Mouse (Mus musculus): ENCODE measurements at regions not wholly inside any gene's neighbourhood (a gene's known extent, or its start where the extent isn't known, plus 50 kb on each side); places are given as distances from the start of the nearest gene placed in this dataset.

DNA sequence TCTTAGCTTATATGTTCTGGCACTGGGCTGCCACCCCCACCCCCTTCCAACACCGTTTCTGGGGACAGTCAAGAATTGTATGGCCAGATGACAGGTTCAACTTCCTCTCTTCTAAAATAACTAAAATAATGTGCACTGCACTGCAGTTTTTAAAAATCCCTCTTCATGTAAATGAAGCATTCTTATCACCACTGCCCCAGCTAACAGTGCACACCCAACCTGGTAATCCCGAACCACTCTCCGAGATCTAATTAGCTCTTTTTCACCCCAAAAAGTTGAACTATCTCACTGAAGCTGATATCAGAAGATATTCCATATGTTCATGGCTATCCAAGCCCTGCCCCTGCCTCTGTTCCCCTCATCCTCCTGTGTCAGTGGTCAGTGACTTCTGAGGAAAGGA lies 778.5 kb upstream of the Tpm3-rs7 start:
- no peak for TF ChIP-seq CHD2 (IDR thresholded peaks at IDR 0.05; ENCODE audit: low read length)
- TF ChIP-seq CTCF (IDR thresholded peaks at IDR 0.05 in 2 of 3, conservative IDR thresholded peaks at IDR 0.05 in 1 of 3; ENCODE audit: control insufficient read depth in 1 of 3, insufficient read depth in 1 of 3, low read depth in 2 of 3, low read length in 3 of 3, poor library complexity in 1 of 3, severe bottlenecking in 1 of 3), result no peak

Measured in MEL (cell line).